Comparison of ENCODE assay signal across 8 mouse cellular contexts in genomic region chr6:42354076-42355019, GRCm38 (mm10). TPM values are rescaled to one million over a fixed set of nuclear protein-coding genes. Genes with fewer than 3 reads are reported as not detected.
DNase-seq lines count a peak whose midpoint lies in the region; ATAC-seq and TF ChIP-seq lines count a peak whose summit lies in the region.

No protein-coding gene starts in this region.

- TF ChIP-seq CTCF in kidney, adult 2 months (conservative IDR thresholded peaks at IDR 0.05; ENCODE audit: insufficient read depth, insufficient read length, low read depth, low read length): no peak
- no peak for TF ChIP-seq CTCF in bone marrow macrophage, adult 2 months (IDR thresholded peaks at IDR 0.05; ENCODE audit: low read depth, low read length)
- TF ChIP-seq CTCF in intestine, postnatal 0 days (IDR thresholded peaks at IDR 0.05; ENCODE audit: low read depth): no peak

- no peak for DNase-seq in kidney, adult 2 months
- DNase-seq in CD4-positive helper T cell, adult 2 months (ENCODE audit: low read depth, low spot score): peak; percentile 45
- DNase-seq in thymus, adult 18-20 months: no peak
- no peak for DNase-seq in layer of hippocampus, postnatal 36 days

- WGBS in kidney, embryonic 16.5 days: 63% methylated on average over 11 of the region's 11 CpGs
- WGBS in kidney, adult 2 months: 57% methylated on average over 11 of the region's 11 CpGs
- WGBS in intestine, postnatal 0 days: 53% methylated on average over 11 of the region's 11 CpGs
- 58% methylated on average over 11 of the region's 11 CpGs for WGBS in neural tube, embryonic 15.5 days

- no peak overlapping the region for H3K4me3 ChIP-seq in kidney, embryonic 16.5 days (ENCODE audit: low read length)
- H3K4me3 ChIP-seq in kidney, adult 2 months (ENCODE audit: insufficient read depth, low read depth, low read length): no peak overlapping the region
- peak overlapping the region; percentile 14; the same call in 1 of the 2 replicates for H3K4me3 ChIP-seq in bone marrow macrophage, adult 2 months (ENCODE audit: insufficient read depth, low read length)
- no peak overlapping the region for H3K4me3 ChIP-seq in intestine, postnatal 0 days (ENCODE audit: low read depth, low read length)
- no peak overlapping the region for H3K4me3 ChIP-seq in neural tube, embryonic 15.5 days (replicated peaks)

- H3K27ac ChIP-seq in kidney, embryonic 16.5 days (ENCODE audit: low read length): no peak overlapping the region
- no peak overlapping the region for H3K27ac ChIP-seq in kidney, adult 2 months (ENCODE audit: insufficient read depth, low read depth, low read length)
- peak overlapping the region; percentile 84 for H3K27ac ChIP-seq in bone marrow macrophage, adult 2 months (ENCODE audit: insufficient read depth, low read depth, low read length)
- no peak overlapping the region for H3K27ac ChIP-seq in intestine, postnatal 0 days (ENCODE audit: low read depth, low read length)
- no peak overlapping the region for H3K27ac ChIP-seq in neural tube, embryonic 15.5 days (replicated peaks)

- H3K4me1 ChIP-seq in kidney, embryonic 16.5 days (ENCODE audit: insufficient read depth, low read length): peaks cover 38% of the 10 kb centered on the region
- H3K4me1 ChIP-seq in kidney, adult 2 months (ENCODE audit: control insufficient read depth, insufficient read depth, low read length): peaks cover 21% of the 10 kb centered on the region
- H3K4me1 ChIP-seq in bone marrow macrophage, adult 2 months (ENCODE audit: control insufficient read depth, insufficient read depth, low read length): peaks cover 40% of the 10 kb centered on the region
- H3K4me1 ChIP-seq in intestine, postnatal 0 days (replicated peaks; ENCODE audit: control insufficient read depth, insufficient read depth, low read length): peaks cover 20% of the 10 kb centered on the region
- peaks cover 40% of the 10 kb centered on the region for H3K4me1 ChIP-seq in neural tube, embryonic 15.5 days

- no peak overlapping the region for H3K9ac ChIP-seq in kidney, embryonic 16.5 days (replicated peaks; ENCODE audit: low read length)
- H3K9ac ChIP-seq in intestine, postnatal 0 days (ENCODE audit: low read depth, low read length): no peak overlapping the region
- no peak overlapping the region for H3K9ac ChIP-seq in neural tube, embryonic 15.5 days (replicated peaks)

- no peak for ATAC-seq in kidney, embryonic 16.5 days (ENCODE audit: low FRiP score, low TSS enrichment)
- ATAC-seq in intestine, postnatal 0 days: no peak
- ATAC-seq in neural tube, embryonic 15.5 days (ENCODE audit: low FRiP score): no peak

- H3K27me3 ChIP-seq in kidney, embryonic 16.5 days (ENCODE audit: insufficient read depth, low read length): no peaks in the 10 kb centered on the region
- no peaks in the 10 kb centered on the region for H3K27me3 ChIP-seq in kidney, adult 2 months (replicated peaks; ENCODE audit: control insufficient read depth, insufficient read depth, low read length)
- H3K27me3 ChIP-seq in intestine, postnatal 0 days (replicated peaks; ENCODE audit: control insufficient read depth, insufficient read depth, low read length): no peaks in the 10 kb centered on the region
- no peaks in the 10 kb centered on the region for H3K27me3 ChIP-seq in neural tube, embryonic 15.5 days (replicated peaks)

- H3K4me2 ChIP-seq in kidney, embryonic 16.5 days (replicated peaks; ENCODE audit: low read depth, low read length): peak overlapping the region; percentile 30; the same call in 1 of the 2 replicates
- H3K4me2 ChIP-seq in intestine, postnatal 0 days (replicated peaks; ENCODE audit: low read depth): peak overlapping the region; percentile 28; the same call in 1 of the 2 replicates
- peak overlapping the region; percentile 7; the same call in 1 of the 2 replicates for H3K4me2 ChIP-seq in neural tube, embryonic 15.5 days

- TF ChIP-seq POLR2A in kidney, adult 2 months (IDR thresholded peaks at IDR 0.05; ENCODE audit: low read depth, low read length): no peak
- TF ChIP-seq POLR2A in bone marrow macrophage, adult 2 months (IDR thresholded peaks at IDR 0.05; ENCODE audit: borderline replicate concordance, low read depth, low read length): no peak

- H3K36me3 ChIP-seq in kidney, embryonic 16.5 days (ENCODE audit: insufficient read depth, low read length): peaks cover 48% of the 10 kb centered on the region
- H3K36me3 ChIP-seq in kidney, adult 2 months (ENCODE audit: control insufficient read depth, insufficient read depth, low read length): peaks cover 3% of the 10 kb centered on the region
- H3K36me3 ChIP-seq in intestine, postnatal 0 days (ENCODE audit: control insufficient read depth, insufficient read depth): peaks cover 51% of the 10 kb centered on the region
- H3K36me3 ChIP-seq in neural tube, embryonic 15.5 days: peaks cover 47% of the 10 kb centered on the region

- H3K9me3 ChIP-seq in kidney, embryonic 16.5 days (ENCODE audit: low read length): no peaks in the 10 kb centered on the region
- H3K9me3 ChIP-seq in intestine, postnatal 0 days (ENCODE audit: control insufficient read depth): no peaks in the 10 kb centered on the region
- no peaks in the 10 kb centered on the region for H3K9me3 ChIP-seq in neural tube, embryonic 15.5 days (replicated peaks)

RNA-seq across cellular contexts. Expression of gene Zyx, which starts 4.9 kb away (rescaled TPM):
- polyA plus RNA-seq in kidney, embryonic 16.5 days (2015; fragmentation: Nextera tagmentation; extraction: Ambion mirVana): 115 and 130 TPM in 2 replicates
- 90.0 and 94.2 TPM in 2 replicates for polyA plus RNA-seq in kidney, adult 2 months (2012; rRNA removed)
- 88.7 and 98.6 TPM in 2 replicates for polyA plus RNA-seq in bone marrow macrophage, adult 2 months (2012; ENCODE audit: insufficient read depth, insufficient read length, missing spikeins)
- 50.9 and 54.8 TPM in 2 replicates for polyA plus RNA-seq in intestine, postnatal 0 days (2015; fragmentation: Nextera tagmentation; extraction: Ambion mirVana)
- polyA plus RNA-seq in neural tube, embryonic 15.5 days (2015; fragmentation: Nextera tagmentation; extraction: Ambion mirVana): 60.0 and 72.5 TPM in 2 replicates
- 10 to 100 TPM; 42.8 to 45.0 TPM for total RNA-seq in layer of hippocampus, postnatal 36 days (2021)

RNA-seq across cellular contexts. Expression of gene Epha1, which starts 18.7 kb away (rescaled TPM):
- polyA plus RNA-seq in kidney, embryonic 16.5 days (2015; fragmentation: Nextera tagmentation; extraction: Ambion mirVana): 8.2 and 8.6 TPM in 2 replicates
- polyA plus RNA-seq in kidney, adult 2 months (2012; rRNA removed): 17.0 and 20.0 TPM in 2 replicates
- polyA plus RNA-seq in bone marrow macrophage, adult 2 months (2012; ENCODE audit: insufficient read depth, insufficient read length, missing spikeins): not detected in 2 replicates
- polyA plus RNA-seq in intestine, postnatal 0 days (2015; fragmentation: Nextera tagmentation; extraction: Ambion mirVana): 13.3 and 13.7 TPM in 2 replicates
- 0.24 and 1.9 TPM in 2 replicates for polyA plus RNA-seq in neural tube, embryonic 15.5 days (2015; fragmentation: Nextera tagmentation; extraction: Ambion mirVana)
- under 1 TPM in 1 of 2 experiments, not detected in 1; 0.15 TPM for total RNA-seq in layer of hippocampus, postnatal 36 days (2021)

RNA-seq across cellular contexts. Expression of gene Fam131b, which starts 29.9 kb away (rescaled TPM):
- polyA plus RNA-seq in kidney, embryonic 16.5 days (2015; fragmentation: Nextera tagmentation; extraction: Ambion mirVana): 0.11 and 0.13 TPM in 2 replicates
- polyA plus RNA-seq in kidney, adult 2 months (2012; rRNA removed): 0.05 TPM in 2 replicates
- polyA plus RNA-seq in bone marrow macrophage, adult 2 months (2012; ENCODE audit: insufficient read depth, insufficient read length, missing spikeins): not detected in 2 replicates
- 0.05 and 0.12 TPM in 2 replicates for polyA plus RNA-seq in intestine, postnatal 0 days (2015; fragmentation: Nextera tagmentation; extraction: Ambion mirVana)
- polyA plus RNA-seq in neural tube, embryonic 15.5 days (2015; fragmentation: Nextera tagmentation; extraction: Ambion mirVana): 6.9 and 8.2 TPM in 2 replicates
- 10 to 100 TPM; 76.2 to 77.0 TPM for total RNA-seq in layer of hippocampus, postnatal 36 days (2021)

RNA-seq across cellular contexts. Expression of gene Tas2r143, which starts 45.7 kb away (rescaled TPM):
- not detected in 2 replicates for polyA plus RNA-seq in kidney, embryonic 16.5 days (2015; fragmentation: Nextera tagmentation; extraction: Ambion mirVana)
- polyA plus RNA-seq in kidney, adult 2 months (2012; rRNA removed): not detected in 2 replicates
- not detected in 2 replicates for polyA plus RNA-seq in bone marrow macrophage, adult 2 months (2012; ENCODE audit: insufficient read depth, insufficient read length, missing spikeins)
- polyA plus RNA-seq in intestine, postnatal 0 days (2015; fragmentation: Nextera tagmentation; extraction: Ambion mirVana): not detected in 2 replicates
- polyA plus RNA-seq in neural tube, embryonic 15.5 days (2015; fragmentation: Nextera tagmentation; extraction: Ambion mirVana): not detected in 2 replicates
- total RNA-seq in layer of hippocampus, postnatal 36 days (2021): under 1 TPM in 1 of 2 experiments, not detected in 1; 0.40 TPM

RNA-seq across cellular contexts. Expression of gene Tas2r135, which starts 50.9 kb away (rescaled TPM):
- not detected in 2 replicates for polyA plus RNA-seq in kidney, embryonic 16.5 days (2015; fragmentation: Nextera tagmentation; extraction: Ambion mirVana)
- not detected in 2 replicates for polyA plus RNA-seq in kidney, adult 2 months (2012; rRNA removed)
- not detected in 2 replicates for polyA plus RNA-seq in bone marrow macrophage, adult 2 months (2012; ENCODE audit: insufficient read depth, insufficient read length, missing spikeins)
- polyA plus RNA-seq in intestine, postnatal 0 days (2015; fragmentation: Nextera tagmentation; extraction: Ambion mirVana): not detected in 2 replicates
- polyA plus RNA-seq in neural tube, embryonic 15.5 days (2015; fragmentation: Nextera tagmentation; extraction: Ambion mirVana): not detected in 2 replicates
- not detected for total RNA-seq in layer of hippocampus, postnatal 36 days (2021)
